Mouse (Mus musculus) CD4-positive, CD25-positive, alpha-beta regulatory T cell, adult 4 months (primary cell): ENCODE measurements around the gene Pde6b. TPM values are rescaled to one million over a fixed set of nuclear protein-coding genes. Genes with fewer than 3 reads are reported as not detected.

Source experiments
- ATAC-seq: one replicate; pipeline ENCODE4 v1.8.0; 2017
- polyA plus RNA-seq, 2 experiments: library from polyadenylated mRNA; unstranded; fragments of 100-300 nt; shearing (Covaris generic); gene quantifications; one replicate each; pipeline ENCODE4 v1.2.1; 2017

The Pde6b gene
- polyA plus RNA-seq, 2 experiments from 2014 or later, result 1.5 to 1.8 TPM

DNA sequence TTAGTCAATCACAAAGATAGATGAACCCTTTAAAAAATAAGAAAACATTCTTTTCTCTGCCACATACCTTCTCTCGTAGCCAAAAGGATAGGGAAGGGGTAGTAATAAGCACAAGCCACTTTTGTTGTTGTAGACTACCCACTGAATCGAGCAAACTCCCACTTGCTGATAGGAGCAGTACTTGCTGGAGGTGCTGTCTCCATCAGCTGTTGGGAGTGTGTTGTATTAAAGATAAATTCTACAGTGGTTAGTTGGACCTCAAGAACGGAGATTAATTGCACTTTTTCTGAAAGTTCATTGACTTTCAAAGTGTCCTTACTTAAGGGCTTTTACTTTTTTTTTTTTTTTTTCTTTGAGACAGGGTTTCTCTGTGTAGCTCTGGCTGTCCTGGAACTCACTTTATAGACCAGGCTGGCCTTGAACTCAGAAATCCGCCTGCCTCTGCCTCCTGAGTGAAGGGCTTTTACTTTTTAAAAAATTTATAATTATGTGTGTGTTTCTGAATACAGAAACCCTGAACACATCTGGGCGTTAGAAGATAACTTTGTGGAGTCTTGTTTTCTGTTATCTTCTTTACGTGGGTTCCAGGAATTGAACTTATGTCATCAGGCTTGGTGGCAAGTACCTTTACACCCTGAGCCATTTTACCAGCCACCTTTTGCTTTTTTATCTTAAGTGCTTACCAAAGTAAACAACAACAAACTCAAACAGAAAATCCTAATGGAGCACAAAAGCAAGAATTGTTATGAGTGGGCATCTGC lies 77.1 kb downstream of the Pde6b start:
- ATAC-seq, result no peak

DNA sequence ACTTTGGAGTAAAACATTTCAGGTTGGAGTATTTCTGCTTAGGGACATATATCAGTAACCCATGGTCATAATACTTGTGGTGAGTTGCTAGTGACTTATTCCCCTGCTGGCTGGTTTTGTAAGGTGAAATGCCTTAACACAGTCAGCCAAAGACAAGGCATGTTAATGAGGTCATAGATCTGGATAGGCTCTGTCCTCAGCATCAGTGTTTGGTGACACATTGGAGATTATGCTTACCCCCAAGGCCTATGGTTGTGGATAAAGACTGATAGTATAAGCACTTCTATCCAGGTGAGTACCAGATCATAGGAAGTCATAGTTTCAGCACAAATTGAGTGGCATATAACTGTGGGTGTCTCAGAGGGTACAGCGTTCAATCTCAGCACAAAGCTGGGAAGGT lies 78.5 kb downstream of the Pde6b start:
- no peak for ATAC-seq

DNA sequence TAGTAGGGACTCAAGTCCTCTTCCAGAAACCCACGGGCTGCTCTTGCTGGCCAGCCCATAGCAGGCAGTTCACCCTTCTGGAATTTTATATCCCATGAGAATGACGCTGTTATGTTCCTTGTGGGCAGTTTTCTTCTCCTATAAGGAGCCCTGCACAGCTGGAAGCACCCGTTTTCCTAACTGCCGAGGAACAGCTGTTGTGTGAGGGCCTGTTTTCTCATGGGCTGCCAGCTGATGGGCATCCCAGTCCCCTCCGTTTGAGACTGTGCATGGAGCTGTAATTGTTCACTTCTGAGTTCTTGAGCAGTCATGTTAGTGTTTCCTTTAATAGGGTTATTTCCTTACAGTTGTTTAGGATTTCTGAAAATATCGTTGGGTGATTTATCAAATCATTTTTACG lies 81.4 kb downstream of the Pde6b start:
- no peak for ATAC-seq

DNA sequence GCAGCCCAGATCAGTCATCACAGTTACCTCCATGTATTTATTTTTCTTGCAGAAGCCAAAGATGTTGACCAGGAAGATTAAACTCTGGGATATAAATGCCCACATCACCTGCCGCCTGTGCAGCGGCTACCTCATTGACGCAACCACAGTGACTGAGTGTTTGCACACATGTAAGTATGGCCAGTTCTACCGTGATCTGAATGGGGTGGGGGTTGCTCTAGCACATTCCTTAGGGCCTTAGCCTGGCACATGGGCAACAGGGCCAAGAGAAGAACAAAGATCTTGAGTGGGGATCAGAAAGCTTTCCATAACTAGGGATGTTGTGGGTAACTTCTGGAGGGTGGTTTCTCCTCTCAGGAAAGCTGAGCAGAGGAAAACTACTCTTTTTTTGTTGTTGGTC lies 85.5 kb downstream of the Pde6b start:
- no peak for ATAC-seq

DNA sequence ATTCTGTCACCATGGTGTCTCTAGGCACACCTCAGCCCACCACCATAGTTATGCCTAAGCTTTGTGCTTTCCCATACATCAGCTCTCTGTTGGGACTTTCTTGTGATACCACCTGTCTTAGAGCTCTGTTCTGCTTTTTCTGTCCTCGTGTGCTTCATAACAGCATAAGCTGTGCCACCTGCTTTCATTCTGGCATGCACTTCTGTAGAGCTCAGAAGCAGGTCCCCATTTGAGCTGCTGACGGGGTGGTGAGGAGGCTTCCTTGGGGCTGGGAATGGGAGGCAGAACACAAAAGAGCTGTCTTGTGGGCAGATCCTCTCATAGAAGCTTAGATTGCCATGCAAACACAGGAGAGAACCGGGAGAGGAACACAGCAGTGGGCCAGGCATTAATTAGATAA lies 87.8 kb downstream of the Pde6b start:
- ATAC-seq, result no peak

Other genes starting within 250 kb of the Pde6b start
- gene Dr1, start 119.5 kb upstream of the Pde6b start, polyA plus RNA-seq, result 10 to 100 TPM; 33.0 to 36.0 TPM
- gene Pigg, start 75.8 kb upstream of the Pde6b start, polyA plus RNA-seq, result 1 to 10 TPM; 2.7 to 5.7 TPM
- gene Gm42517, start 20.5 kb upstream of the Pde6b start, polyA plus RNA-seq, result not detected
- gene Atp5k, start 46.1 kb downstream of the Pde6b start, polyA plus RNA-seq, result 100 to 1,000 TPM; 145 to 234 TPM
- gene Mfsd7a, start 60.5 kb downstream of the Pde6b start, polyA plus RNA-seq, result not detected
- gene Pcgf3, start 72.8 kb downstream of the Pde6b start, polyA plus RNA-seq, result 1 to 10 TPM; 3.2 to 3.6 TPM
- gene Cplx1, start 161.6 kb downstream of the Pde6b start, polyA plus RNA-seq, result not detected
- 100 to 1,000 TPM in 1 of 2 experiments, 10 to 100 TPM in 1; 65.0 to 101 TPM for gene Gak, start 241.4 kb downstream of the Pde6b start, polyA plus RNA-seq
- 10 to 100 TPM; 38.6 to 56.7 TPM for gene Tmem175, start 241.4 kb downstream of the Pde6b start, polyA plus RNA-seq